Mouse (Mus musculus): ENCODE measurements at regions not wholly inside any gene's neighbourhood (a gene's known extent, or its start where the extent isn't known, plus 50 kb on each side); places are given as distances from the start of the nearest gene placed in this dataset.
"Not testable (repeated sequence)": the region's sequence is repeated elsewhere in the genome, so short reads cannot be mapped to it uniquely, and the experiment has no call there.

DNA sequence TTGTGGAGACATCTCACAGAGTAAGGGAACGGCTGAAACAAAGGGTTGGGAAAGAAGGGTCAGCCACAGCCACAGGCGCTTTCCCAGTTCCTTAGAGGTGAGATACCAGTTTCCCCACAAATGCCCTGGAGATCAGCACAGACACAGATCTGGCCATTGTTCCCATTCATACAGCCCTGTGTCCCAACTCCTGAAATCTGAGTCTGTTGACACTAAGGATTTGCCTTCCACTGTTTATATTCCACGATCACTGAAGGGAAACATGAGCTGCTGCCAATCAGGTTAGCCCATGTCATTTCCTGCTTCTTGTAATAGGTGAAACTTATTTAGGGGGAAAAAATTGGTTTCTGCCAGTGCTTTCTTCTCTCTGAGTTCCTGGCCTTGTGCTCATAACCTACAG, 78.5 kb upstream of the Zcchc2 start:
- Histone ChIP-seq H3K9ac (replicated peaks; ENCODE audit: low read length) (no peak overlapping the region), H3K4me1 (ENCODE audit: control insufficient read depth, insufficient read depth, low read length) (no peaks in the 10 kb centered on the region), H3K27me3 (ENCODE audit: control insufficient read depth, insufficient read depth, low read length) (no peaks in the 10 kb centered on the region), H3K4me2 (ENCODE audit: low read depth, low read length) (no peak overlapping the region), H3K27ac (replicated peaks; ENCODE audit: low read depth, low read length) (no peak overlapping the region), H3K36me3 (replicated peaks; ENCODE audit: control insufficient read depth, insufficient read depth, low read depth, low read length) (no peaks in the 10 kb centered on the region), H3K4me3 (ENCODE audit: low read depth, low read length) (no peak overlapping the region), H3K9me3 (replicated peaks; ENCODE audit: control insufficient read depth, low read length) (no peaks in the 10 kb centered on the region)
- peak; percentile 54; the same call in 1 of the 2 replicates for ATAC-seq (replicated peaks; ENCODE audit: insufficient number of reproducible peaks, low FRiP score, low TSS enrichment, low read depth)
- peak; percentile 51 for DNase-seq (ENCODE audit: low spot score)
- WGBS, result 22% methylated on average over 3 of the region's 3 CpGs

DNA sequence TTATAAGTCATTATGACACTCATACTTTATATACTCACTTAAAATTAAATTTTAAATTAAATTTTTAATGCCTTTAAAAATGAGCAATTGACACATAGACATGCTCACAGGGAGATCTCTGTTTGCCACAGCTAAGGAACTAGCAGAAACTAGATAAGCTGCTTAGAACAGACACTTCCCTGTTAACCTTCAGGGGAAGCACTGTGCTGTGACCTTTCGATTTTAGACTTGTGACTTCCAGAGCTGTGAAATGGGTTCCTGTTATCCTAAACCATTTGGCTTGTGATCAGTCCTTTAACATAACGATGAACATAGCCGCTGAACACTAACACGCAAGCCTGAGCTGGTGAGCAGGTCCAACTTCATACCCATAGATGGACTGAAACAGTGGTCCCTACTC, 68.4 kb upstream of the Zcchc2 start:
- Histone ChIP-seq H3K4me1 (ENCODE audit: control insufficient read depth, insufficient read depth, low read length) (no peaks in the 10 kb centered on the region), H3K4me3 (ENCODE audit: low read depth, low read length) (no peak overlapping the region), H3K9me3 (replicated peaks; ENCODE audit: control insufficient read depth, low read length) (no peaks in the 10 kb centered on the region), H3K9ac (replicated peaks; ENCODE audit: low read length) (no peak overlapping the region), H3K4me2 (ENCODE audit: low read depth, low read length) (no peak overlapping the region), H3K36me3 (replicated peaks; ENCODE audit: control insufficient read depth, insufficient read depth, low read depth, low read length) (no peaks in the 10 kb centered on the region), H3K27me3 (ENCODE audit: control insufficient read depth, insufficient read depth, low read length) (no peaks in the 10 kb centered on the region), H3K27ac (replicated peaks; ENCODE audit: low read depth, low read length) (no peak overlapping the region)
- DNase-seq (ENCODE audit: low spot score) (no peak), ATAC-seq (replicated peaks; ENCODE audit: insufficient number of reproducible peaks, low FRiP score, low TSS enrichment, low read depth) (no peak)
- 89% methylated on average over 4 of the region's 4 CpGs for whole genome bisulfite sequencing

DNA sequence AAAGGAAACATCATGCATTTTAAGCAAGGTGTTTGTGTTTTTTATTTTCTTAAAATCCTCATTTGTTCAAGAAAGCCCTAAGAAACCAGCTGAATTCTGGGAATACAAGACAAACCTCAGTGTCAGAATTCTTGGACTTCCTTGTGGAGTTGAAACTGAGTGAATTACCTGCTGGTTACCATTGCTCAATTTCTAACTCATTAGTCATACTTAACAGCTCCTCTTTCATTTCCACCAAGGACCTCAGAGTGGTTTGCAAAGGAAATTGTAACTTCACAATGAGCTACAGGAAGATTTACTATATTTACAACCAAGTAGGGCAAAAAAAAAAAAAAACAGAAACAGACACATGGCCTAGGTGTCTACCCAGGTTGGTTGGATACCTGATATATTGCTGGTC, 67.6 kb upstream of the Zcchc2 start:
- Histone ChIP-seq H3K9me3 (replicated peaks; ENCODE audit: control insufficient read depth, low read length) (no peaks in the 10 kb centered on the region), H3K36me3 (replicated peaks; ENCODE audit: control insufficient read depth, insufficient read depth, low read depth, low read length) (no peaks in the 10 kb centered on the region), H3K27me3 (ENCODE audit: control insufficient read depth, insufficient read depth, low read length) (no peaks in the 10 kb centered on the region), H3K9ac (replicated peaks; ENCODE audit: low read length) (no peak overlapping the region), H3K4me1 (ENCODE audit: control insufficient read depth, insufficient read depth, low read length) (no peaks in the 10 kb centered on the region), H3K27ac (replicated peaks; ENCODE audit: low read depth, low read length) (no peak overlapping the region), H3K4me2 (ENCODE audit: low read depth, low read length) (no peak overlapping the region), H3K4me3 (ENCODE audit: low read depth, low read length) (no peak overlapping the region)
- no peak for ATAC-seq (replicated peaks; ENCODE audit: insufficient number of reproducible peaks, low FRiP score, low TSS enrichment, low read depth)
- DNase-seq (ENCODE audit: low spot score), result no peak

DNA sequence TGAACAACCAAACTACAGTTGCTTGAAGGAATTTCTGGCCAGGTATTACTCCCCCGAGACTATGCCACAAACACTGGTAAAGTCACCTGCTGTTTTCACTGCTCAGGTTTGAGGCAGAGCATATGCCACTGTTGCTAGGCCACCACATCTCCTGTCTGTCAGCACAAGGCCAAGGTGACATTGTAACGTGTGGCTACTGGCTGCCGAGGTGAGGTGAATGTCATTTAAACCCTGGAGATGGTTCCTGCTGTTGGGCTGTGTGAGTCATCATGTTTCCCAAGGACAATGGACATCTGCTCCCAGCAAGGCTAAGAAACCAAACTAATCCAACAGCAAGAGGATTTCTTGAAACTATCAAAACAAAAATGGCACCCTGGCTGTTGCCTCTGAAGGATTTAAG, 67.2 kb upstream of the Zcchc2 start:
- ATAC-seq (replicated peaks; ENCODE audit: insufficient number of reproducible peaks, low FRiP score, low TSS enrichment, low read depth), result no peak
- no peaks in the 10 kb centered on the region for H3K9me3 ChIP-seq (replicated peaks; ENCODE audit: control insufficient read depth, low read length)
- no peaks in the 10 kb centered on the region for H3K27me3 ChIP-seq (ENCODE audit: control insufficient read depth, insufficient read depth, low read length)
- WGBS, result 76% methylated on average over 3 of the region's 3 CpGs
- H3K27ac ChIP-seq (replicated peaks; ENCODE audit: low read depth, low read length), result no peak overlapping the region
- no peaks in the 10 kb centered on the region for H3K36me3 ChIP-seq (replicated peaks; ENCODE audit: control insufficient read depth, insufficient read depth, low read depth, low read length)
- H3K4me1 ChIP-seq (ENCODE audit: control insufficient read depth, insufficient read depth, low read length), result no peaks in the 10 kb centered on the region
- H3K9ac ChIP-seq (replicated peaks; ENCODE audit: low read length), result no peak overlapping the region
- no peak for DNase-seq (ENCODE audit: low spot score)
- H3K4me3 ChIP-seq (ENCODE audit: low read depth, low read length), result no peak overlapping the region
- H3K4me2 ChIP-seq (ENCODE audit: low read depth, low read length), result no peak overlapping the region

DNA sequence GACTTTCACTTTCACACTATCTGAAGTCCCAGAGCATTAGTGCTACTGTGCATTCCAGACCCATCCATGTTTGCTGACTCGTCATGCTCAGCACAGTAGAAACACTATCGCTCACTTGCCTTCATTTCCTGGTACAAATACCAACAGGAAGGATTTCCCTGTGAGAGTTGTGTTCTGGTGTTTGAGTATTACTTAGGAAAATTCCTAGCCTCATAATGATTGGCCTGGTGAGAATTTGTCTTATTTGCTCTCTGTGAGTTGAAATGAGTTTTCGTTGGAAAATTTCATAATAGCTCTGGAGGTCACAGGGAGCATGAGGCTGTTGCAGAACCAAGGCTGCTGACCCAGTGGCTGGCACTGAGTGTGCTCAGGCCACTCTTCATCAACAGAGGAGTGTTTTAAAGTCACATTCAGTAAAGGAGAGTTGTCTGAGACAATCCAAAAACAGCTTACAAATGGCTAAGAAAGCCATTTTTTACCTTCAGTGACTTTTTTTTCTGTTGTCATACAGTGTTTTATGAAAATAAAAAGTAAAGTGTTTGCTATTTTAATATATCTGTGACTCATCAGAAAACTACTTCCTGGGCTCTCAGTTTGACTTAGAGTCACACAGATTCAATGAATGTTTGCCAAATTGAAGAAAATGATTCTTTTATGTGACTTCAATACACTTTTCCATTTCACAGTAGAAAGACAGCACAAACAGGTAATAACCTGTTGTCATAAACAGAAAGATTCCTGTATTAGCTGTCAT, 64.4 kb upstream of the Zcchc2 start:
- H3K9ac ChIP-seq (replicated peaks; ENCODE audit: low read length), result no peak overlapping the region
- no peak for DNase-seq (ENCODE audit: low spot score)
- no peak overlapping the region for H3K4me3 ChIP-seq (ENCODE audit: low read depth, low read length)
- no peaks in the 10 kb centered on the region for H3K4me1 ChIP-seq (ENCODE audit: control insufficient read depth, insufficient read depth, low read length)
- whole genome bisulfite sequencing, result 69% methylated on average over 3 of the region's 3 CpGs
- H3K27me3 ChIP-seq (ENCODE audit: control insufficient read depth, insufficient read depth, low read length), result no peaks in the 10 kb centered on the region
- H3K9me3 ChIP-seq (replicated peaks; ENCODE audit: control insufficient read depth, low read length), result no peaks in the 10 kb centered on the region
- no peak overlapping the region for H3K27ac ChIP-seq (replicated peaks; ENCODE audit: low read depth, low read length)
- ATAC-seq (replicated peaks; ENCODE audit: insufficient number of reproducible peaks, low FRiP score, low TSS enrichment, low read depth), result no peak
- H3K4me2 ChIP-seq (ENCODE audit: low read depth, low read length), result no peak overlapping the region
- H3K36me3 ChIP-seq (replicated peaks; ENCODE audit: control insufficient read depth, insufficient read depth, low read depth, low read length), result no peaks in the 10 kb centered on the region

DNA sequence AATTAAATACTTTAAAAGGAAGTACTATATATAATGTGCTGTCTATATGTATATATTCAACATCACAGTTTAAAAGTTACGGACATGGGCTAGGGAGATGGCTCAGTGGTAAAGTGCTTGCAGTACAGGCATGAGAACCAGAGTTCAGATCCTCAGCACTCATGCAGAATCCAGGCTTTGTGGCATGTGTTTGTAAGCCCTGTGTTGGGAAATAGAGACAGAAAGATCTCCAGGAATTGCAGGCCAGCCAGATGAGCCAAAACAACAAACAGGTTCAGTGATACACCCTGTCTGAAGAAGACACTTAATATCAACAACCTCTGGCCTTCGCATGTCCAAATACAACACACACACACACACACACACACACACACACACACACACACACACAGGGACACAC, 63.3 kb upstream of the Zcchc2 start:
- Histone ChIP-seq H3K9me3 (replicated peaks; ENCODE audit: control insufficient read depth, low read length) (no peaks in the 10 kb centered on the region), H3K4me3 (ENCODE audit: low read depth, low read length) (no peak overlapping the region), H3K27ac (replicated peaks; ENCODE audit: low read depth, low read length) (no peak overlapping the region), H3K27me3 (ENCODE audit: control insufficient read depth, insufficient read depth, low read length) (no peaks in the 10 kb centered on the region), H3K4me1 (ENCODE audit: control insufficient read depth, insufficient read depth, low read length) (no peaks in the 10 kb centered on the region), H3K9ac (replicated peaks; ENCODE audit: low read length) (no peak overlapping the region), H3K36me3 (replicated peaks; ENCODE audit: control insufficient read depth, insufficient read depth, low read depth, low read length) (no peaks in the 10 kb centered on the region), H3K4me2 (ENCODE audit: low read depth, low read length) (no peak overlapping the region)
- ATAC-seq (replicated peaks; ENCODE audit: insufficient number of reproducible peaks, low FRiP score, low TSS enrichment, low read depth) (no peak), DNase-seq (ENCODE audit: low spot score) (no peak)
- WGBS, result 95% methylated on average over 2 of the region's 2 CpGs

DNA sequence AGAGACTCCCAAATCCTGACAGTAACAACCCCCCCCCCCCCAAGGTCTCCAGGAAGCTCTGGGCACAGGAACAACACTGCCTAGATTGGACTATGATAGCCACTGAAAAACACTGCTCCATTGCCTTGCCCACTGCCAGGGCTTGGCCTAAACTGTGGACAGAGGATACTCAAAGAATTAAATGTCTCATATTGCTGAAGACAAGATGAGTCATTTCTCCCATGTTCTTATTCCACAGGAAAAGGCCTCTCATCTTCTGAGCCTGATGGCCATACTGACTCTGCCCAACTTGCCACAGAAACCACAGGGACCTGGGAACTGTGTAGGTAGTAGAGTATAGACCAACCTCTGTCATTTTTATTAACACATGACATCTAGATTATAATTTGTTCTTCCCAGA, 59.4 kb upstream of the Zcchc2 start:
- Histone ChIP-seq H3K4me3 (ENCODE audit: low read depth, low read length) (no peak overlapping the region), H3K4me1 (ENCODE audit: control insufficient read depth, insufficient read depth, low read length) (no peaks in the 10 kb centered on the region), H3K27ac (replicated peaks; ENCODE audit: low read depth, low read length) (no peak overlapping the region), H3K9ac (replicated peaks; ENCODE audit: low read length) (no peak overlapping the region), H3K9me3 (replicated peaks; ENCODE audit: control insufficient read depth, low read length) (no peaks in the 10 kb centered on the region), H3K4me2 (ENCODE audit: low read depth, low read length) (no peak overlapping the region), H3K36me3 (replicated peaks; ENCODE audit: control insufficient read depth, insufficient read depth, low read depth, low read length) (no peaks in the 10 kb centered on the region), H3K27me3 (ENCODE audit: control insufficient read depth, insufficient read depth, low read length) (no peaks in the 10 kb centered on the region)
- ATAC-seq (replicated peaks; ENCODE audit: insufficient number of reproducible peaks, low FRiP score, low TSS enrichment, low read depth), result no peak
- no peak for DNase-seq (ENCODE audit: low spot score)

DNA sequence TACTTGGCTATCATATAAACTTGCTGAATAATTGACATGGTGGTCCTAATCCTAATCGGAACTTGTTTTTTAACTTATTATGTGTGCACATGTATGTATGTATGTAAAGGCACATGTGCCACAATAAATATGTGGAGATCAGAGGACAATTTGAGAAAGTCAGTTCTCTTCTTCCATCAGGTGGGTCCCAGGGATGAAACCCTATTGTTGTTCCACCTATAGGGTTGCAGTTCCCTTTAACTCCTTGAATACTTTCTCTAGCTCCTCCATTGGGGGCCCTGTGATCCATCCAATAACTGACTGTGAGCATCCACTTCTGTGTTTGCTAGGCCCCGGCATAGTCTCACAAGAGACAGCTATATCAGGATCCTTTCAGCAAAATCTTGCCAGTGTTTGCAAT, 56.0 kb upstream of the Zcchc2 start:
- not testable (repeated sequence) for ATAC-seq (replicated peaks; ENCODE audit: insufficient number of reproducible peaks, low FRiP score, low TSS enrichment, low read depth)
- WGBS, result 90% methylated on average over 2 of the region's 2 CpGs

More for the DNA sequence above, 56.0 kb upstream of the Zcchc2 start:
- not testable (repeated sequence) for H3K9me3 ChIP-seq (replicated peaks; ENCODE audit: control insufficient read depth, low read length); H3K4me3 ChIP-seq (ENCODE audit: low read depth, low read length); H3K9ac ChIP-seq (replicated peaks; ENCODE audit: low read length); H3K27me3 ChIP-seq (ENCODE audit: control insufficient read depth, insufficient read depth, low read length); H3K27ac ChIP-seq (replicated peaks; ENCODE audit: low read depth, low read length); H3K36me3 ChIP-seq (replicated peaks; ENCODE audit: control insufficient read depth, insufficient read depth, low read depth, low read length); H3K4me1 ChIP-seq (ENCODE audit: control insufficient read depth, insufficient read depth, low read length); H3K4me2 ChIP-seq (ENCODE audit: low read depth, low read length)
- peak; percentile 26 for DNase-seq (ENCODE audit: low spot score)

Data from embryonic facial prominence, embryonic 11.5 days (tissue).